Mouse (Mus musculus) effector memory CD4-positive, alpha-beta T cell, adult 7 months (primary cell): ENCODE measurements around the gene Cym. TPM values are rescaled to one million over a fixed set of nuclear protein-coding genes. Genes with fewer than 3 reads are reported as not detected.

ENCODE experiments used
- polyA plus RNA-seq: library from polyadenylated mRNA; unstranded; fragments of 100-300 nt; shearing (Covaris generic); gene quantifications from one replicate; pipeline ENCODE4 v1.2.1, GENCODE M21; 2017

Gene Cym
- not detected for polyA plus RNA-seq

DNA sequence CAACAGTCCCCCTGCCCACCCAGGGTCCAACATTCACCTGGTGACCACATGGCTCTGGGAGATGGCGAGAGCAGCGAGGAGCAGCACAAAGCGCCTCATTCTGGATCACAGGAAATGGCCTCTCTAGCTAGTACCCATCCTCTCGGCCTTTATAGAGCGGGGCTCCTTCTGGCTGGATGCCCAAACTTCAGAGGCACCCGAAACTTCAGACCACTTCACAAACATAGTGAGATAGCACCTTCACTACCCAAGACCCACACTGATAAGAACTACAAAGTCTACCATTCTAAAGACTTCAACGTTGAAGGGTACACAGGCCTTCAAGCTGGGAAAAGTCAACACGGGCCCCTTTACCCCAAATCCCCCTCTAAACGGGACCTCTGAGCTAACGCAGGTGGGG, at the start of gene Cym:
TSS of gene Cym (minus strand) at position 125 of the 400 bp plus-strand sequence.

GRCm38 (mm10) chr3:107239607-107240006, 18.1 kb upstream of the Cym start, which contains the start of gene Prok1:
Prok1 (minus strand) TSS chr3:107239707.

DNA sequence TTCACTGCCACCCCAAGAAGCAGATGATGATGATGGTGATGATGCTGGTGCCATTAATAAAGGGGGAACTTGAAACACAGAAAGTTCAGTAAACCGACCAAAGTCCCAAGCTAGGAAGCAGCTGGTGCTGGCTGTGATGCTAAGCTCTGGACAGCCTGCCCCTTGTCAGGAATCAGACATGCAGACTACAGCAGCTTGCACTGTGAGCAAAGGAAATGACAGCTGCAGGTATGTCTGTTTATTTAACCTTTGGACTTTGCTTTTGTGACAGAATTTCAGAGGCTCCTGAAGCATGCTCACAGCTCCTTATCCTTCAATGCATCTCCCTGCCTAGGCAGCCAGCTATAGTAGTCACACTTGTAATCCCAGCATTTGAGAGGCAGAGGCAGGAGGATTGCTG, 9.0 kb upstream of the Cym start, which contains the start of gene A630076J17Rik:
TSS of gene A630076J17Rik (plus strand) at position 88 of the 400 bp plus-strand sequence.

DNA sequence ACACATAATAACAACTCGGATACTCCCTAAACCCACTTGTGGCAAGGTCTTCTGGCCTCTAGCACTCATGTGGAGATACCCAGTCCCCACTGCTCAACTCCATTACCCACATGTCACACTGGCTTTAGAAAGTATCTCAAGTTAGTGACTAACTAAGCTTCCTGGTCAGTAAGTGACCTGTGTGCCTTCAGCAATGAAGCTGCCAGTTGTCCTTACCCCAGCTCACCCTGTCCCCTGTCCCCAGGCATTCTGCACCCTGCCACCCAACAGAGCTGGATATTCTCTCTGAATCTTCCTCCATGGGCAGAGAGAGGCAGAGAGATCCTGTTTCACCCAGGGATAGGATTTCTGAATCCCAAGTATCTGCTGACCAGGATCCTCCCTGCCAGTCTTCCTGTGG, 38.8 kb downstream of the Cym start, which contains the start of gene Kcna10:
TSS of gene Kcna10 (plus strand) at position 301 of the 400 bp plus-strand sequence.

Other genes starting within 250 kb of the Cym start
- 33.0 TPM for gene Kcna3, start 185.6 kb downstream of the Cym start, polyA plus RNA-seq
- 0.05 TPM for gene Kcna2, start 120.6 kb downstream of the Cym start, polyA plus RNA-seq
- not detected for gene Kcna10, start 38.7 kb downstream of the Cym start, polyA plus RNA-seq
- not detected for gene A630076J17Rik, start 8.9 kb upstream of the Cym start, polyA plus RNA-seq
- 0.50 TPM for gene Prok1, start 18.0 kb upstream of the Cym start, polyA plus RNA-seq
- gene Lamtor5, start 57.1 kb upstream of the Cym start, polyA plus RNA-seq: 98.2 TPM
- 0.18 TPM for gene Slc16a4, start 69.5 kb upstream of the Cym start, polyA plus RNA-seq
- 14.9 TPM for gene Rbm15, start 111.9 kb upstream of the Cym start, polyA plus RNA-seq
- not detected for gene Kcnc4, start 237.8 kb upstream of the Cym start, polyA plus RNA-seq